Mouse (Mus musculus) ES-Bruce4 (cell line): Measurements from ENCODE around the gene Clic5. TPM values are rescaled to one million over a fixed set of nuclear protein-coding genes. Genes with fewer than 3 reads are reported as not detected.

Source experiments
- H3K27ac ChIP-seq: 2 replicates; pipeline ENCODE4 v1.5.1; 2012; ENCODE audit warnings: low read length, inconsistent platforms; ENCODE audit not compliant: insufficient read depth
- H3K27me3 ChIP-seq: 2 replicates; pipeline ENCODE4 v1.6.1; 2012; ENCODE audit warnings: mild to moderate bottlenecking, low read length, inconsistent platforms; ENCODE audit not compliant: control insufficient read depth, poor library complexity, insufficient read depth, severe bottlenecking
- H3K36me3 ChIP-seq: 2 replicates; pipeline ENCODE4 v1.6.1; 2012; ENCODE audit warnings: inconsistent platforms, mild to moderate bottlenecking, low read length, moderate library complexity; ENCODE audit not compliant: control insufficient read depth, poor library complexity, insufficient read depth, severe bottlenecking
- H3K4me1 ChIP-seq: one replicate; pipeline ENCODE4 v1.8.1; 2011; ENCODE audit warnings: low read length; ENCODE audit not compliant: control insufficient read depth, insufficient read depth
- H3K4me3 ChIP-seq: 2 replicates; pipeline ENCODE4 v1.5.1; 2011; ENCODE audit warnings: low read depth, mild to moderate bottlenecking, low read length
- H3K9ac ChIP-seq: 2 replicates; pipeline ENCODE4 v1.6.1; 2012; ENCODE audit warnings: low read depth, mild to moderate bottlenecking, inconsistent platforms; ENCODE audit not compliant: poor library complexity, severe bottlenecking
- H3K9me3 ChIP-seq: replicated peaks from 2 replicates; pipeline ENCODE4 v1.6.1; 2012; ENCODE audit warnings: mild to moderate bottlenecking, low read length, inconsistent platforms; ENCODE audit not compliant: control insufficient read depth, poor library complexity, insufficient read depth, severe bottlenecking
- CTCF ChIP-seq: IDR thresholded peaks from one replicate; pipeline ENCODE4 v1.8.1; 2011; ENCODE audit warnings: low read depth, low read length
- EP300 ChIP-seq: IDR thresholded peaks from 2 replicates; pipeline ENCODE4 v1.6.1; 2011; ENCODE audit warnings: low read depth, low read length; ENCODE audit not compliant: insufficient read depth
- POLR2A ChIP-seq: IDR thresholded peaks from one replicate; pipeline ENCODE4 v1.8.1; 2011; ENCODE audit warnings: low read length; ENCODE audit not compliant: insufficient read depth
- polyA plus RNA-seq: library from polyadenylated mRNA; stranded (reverse); fragments of >200 nt; gene quantifications from 2 replicates; pipeline ENCODE4 v1.2.4, GENCODE M21; 2011; ENCODE audit warnings: low read depth; ENCODE audit not compliant: missing spikeins, insufficient read depth, insufficient read length

Clic5 gene
- polyA plus RNA-seq, 1 experiment, result 6.0 TPM

GRCm38 (mm10) chr17:44202952-44203351 lies 14.6 kb downstream of the Clic5 start:
- TF ChIP-seq EP300, result no peak
- TF ChIP-seq CTCF, result no peak
- no peak for TF ChIP-seq POLR2A
- H3K27me3 ChIP-seq, result peaks cover 2% of the 10 kb centered on the region; the same call in 1 of the 2 replicates
- H3K36me3 ChIP-seq, result no peaks in the 10 kb centered on the region
- no peak overlapping the region for H3K4me3 ChIP-seq
- H3K9ac ChIP-seq, result no peak overlapping the region
- H3K4me1 ChIP-seq, result no peaks in the 10 kb centered on the region
- no peaks in the 10 kb centered on the region for H3K9me3 ChIP-seq
- no peak overlapping the region for H3K27ac ChIP-seq

DNA sequence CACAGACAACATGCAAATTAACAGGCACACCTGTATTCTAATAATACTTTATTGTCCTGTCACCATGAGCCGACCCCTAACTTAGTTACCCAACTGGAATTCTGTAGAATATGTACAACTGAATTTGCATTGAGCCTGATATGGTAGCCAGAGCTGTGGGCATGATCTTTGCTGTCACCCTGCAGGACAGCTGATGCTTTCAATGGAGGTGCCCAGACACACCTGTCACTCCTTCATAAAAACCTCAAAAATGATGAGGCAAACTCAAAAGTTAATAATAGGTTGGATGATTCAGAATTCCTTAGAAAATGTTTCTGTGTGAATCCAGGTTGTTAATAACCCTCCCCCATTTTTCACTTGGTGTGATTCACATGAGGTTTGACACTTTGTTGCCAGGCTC lies 16.4 kb downstream of the Clic5 start:
- H3K36me3 ChIP-seq, result no peaks in the 10 kb centered on the region
- TF ChIP-seq EP300, result no peak
- TF ChIP-seq CTCF, result no peak
- TF ChIP-seq POLR2A, result no peak
- H3K9me3 ChIP-seq, result no peaks in the 10 kb centered on the region
- no peak overlapping the region for H3K27ac ChIP-seq
- no peaks in the 10 kb centered on the region for H3K27me3 ChIP-seq
- no peaks in the 10 kb centered on the region for H3K4me1 ChIP-seq
- no peak overlapping the region for H3K4me3 ChIP-seq
- H3K9ac ChIP-seq, result no peak overlapping the region

GRCm38 (mm10) chr17:44205562-44205961 lies 17.2 kb downstream of the Clic5 start:
- TF ChIP-seq EP300, result no peak
- no peak overlapping the region for H3K27ac ChIP-seq
- no peaks in the 10 kb centered on the region for H3K9me3 ChIP-seq

DNA sequence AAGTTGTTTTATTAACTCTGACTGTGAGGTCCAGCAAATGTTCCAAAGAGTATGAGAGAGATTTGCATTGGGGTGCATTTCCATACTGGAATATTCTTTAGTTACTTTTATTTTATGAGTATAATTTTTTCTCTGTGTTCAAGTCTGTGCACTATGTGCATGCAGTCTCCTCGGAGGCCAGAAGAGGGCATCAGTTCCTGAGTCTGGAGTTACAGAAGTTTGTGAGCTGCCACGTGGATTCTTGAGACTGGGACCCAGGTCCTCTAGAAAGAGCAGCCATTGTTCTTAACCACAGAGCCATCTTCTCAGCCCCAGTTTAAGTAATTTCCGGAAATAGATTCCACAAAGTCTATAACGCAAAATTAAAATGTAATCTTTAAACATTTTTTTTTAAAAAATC lies 20.5 kb downstream of the Clic5 start:
- Histone ChIP-seq H3K27ac (no peak overlapping the region), H3K4me3 (no peak overlapping the region), H3K36me3 (no peaks in the 10 kb centered on the region), H3K9me3 (no peaks in the 10 kb centered on the region), H3K27me3 (no peaks in the 10 kb centered on the region), H3K4me1 (no peaks in the 10 kb centered on the region), H3K9ac (no peak overlapping the region)
- TF ChIP-seq EP300 (no peak), CTCF (no peak), POLR2A (no peak)

More at GRCm38 (mm10) chr17:44205562-44205961, 17.2 kb downstream of the Clic5 start:
- Histone ChIP-seq H3K9ac (no peak overlapping the region), H3K4me1 (no peaks in the 10 kb centered on the region), H3K4me3 (no peak overlapping the region), H3K36me3 (no peaks in the 10 kb centered on the region), H3K27me3 (no peaks in the 10 kb centered on the region)

DNA sequence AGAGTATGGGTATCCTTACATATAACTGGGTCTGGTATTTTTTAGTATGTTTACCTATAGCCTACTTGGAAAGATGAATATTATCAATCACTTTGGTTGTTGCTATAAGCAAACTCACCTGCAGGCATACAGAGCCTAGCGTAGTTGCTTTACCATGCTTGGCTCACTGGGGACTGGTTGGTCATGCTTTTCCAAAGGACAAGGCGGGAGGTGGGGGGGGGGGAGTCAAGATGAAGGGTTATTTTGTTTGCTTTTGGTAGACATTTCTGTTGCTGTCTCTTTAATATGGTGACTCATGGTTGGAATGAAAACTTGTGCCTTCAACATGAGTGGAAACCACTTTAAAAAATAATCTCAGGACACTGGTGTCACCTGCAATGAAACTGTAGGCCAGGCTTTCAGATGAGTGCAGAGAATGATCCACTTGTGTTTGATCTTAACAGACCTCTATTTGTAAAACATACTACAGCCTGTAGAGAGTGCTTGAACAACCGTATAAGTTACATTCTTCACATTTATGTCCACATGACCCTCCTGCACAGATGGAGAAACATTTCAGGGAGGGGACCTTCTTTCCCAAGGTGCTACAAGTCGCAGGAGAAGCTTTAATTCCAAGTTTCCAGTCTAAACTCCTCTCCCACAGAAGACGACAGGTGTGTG lies 24.7 kb downstream of the Clic5 start:
- Histone ChIP-seq H3K36me3 (no peaks in the 10 kb centered on the region), H3K4me1 (no peaks in the 10 kb centered on the region), H3K4me3 (no peak overlapping the region), H3K9ac (no peak overlapping the region), H3K27ac (no peak overlapping the region), H3K9me3 (no peaks in the 10 kb centered on the region), H3K27me3 (no peaks in the 10 kb centered on the region)
- no peak for TF ChIP-seq POLR2A
- no peak for TF ChIP-seq CTCF
- no peak for TF ChIP-seq EP300

DNA sequence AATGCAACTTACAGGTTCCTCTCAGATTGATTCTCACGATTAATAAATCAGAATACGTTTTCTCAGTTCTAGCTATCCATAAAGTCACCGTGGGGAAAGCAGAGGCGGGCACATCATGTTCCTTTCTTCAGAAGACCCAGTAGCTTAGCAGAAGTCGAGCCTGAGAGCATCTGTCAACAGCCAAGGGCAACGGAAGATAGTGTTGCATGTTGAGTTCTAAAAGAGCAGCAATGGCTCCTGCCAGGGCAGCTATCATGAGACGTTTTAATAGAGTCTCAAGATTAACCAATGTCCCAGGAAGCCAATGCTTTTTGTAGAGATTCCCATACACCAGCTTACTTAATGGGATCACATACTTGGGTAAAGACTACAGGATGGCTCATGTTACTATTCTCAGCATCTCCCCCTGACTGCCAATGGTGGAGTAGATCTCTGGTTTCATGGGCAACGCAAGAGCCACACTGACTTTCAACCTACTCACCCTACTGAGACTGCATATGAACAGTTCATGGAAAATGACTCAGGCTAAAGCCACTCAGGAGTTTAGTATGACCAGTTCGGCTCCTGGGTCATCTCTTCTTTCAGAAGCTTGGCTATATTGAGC lies 26.9 kb downstream of the Clic5 start:
- no peaks in the 10 kb centered on the region for H3K9me3 ChIP-seq
- TF ChIP-seq CTCF, result no peak
- TF ChIP-seq POLR2A, result no peak
- TF ChIP-seq EP300, result no peak
- H3K36me3 ChIP-seq, result no peaks in the 10 kb centered on the region
- no peak overlapping the region for H3K27ac ChIP-seq
- no peaks in the 10 kb centered on the region for H3K27me3 ChIP-seq
- no peak overlapping the region for H3K9ac ChIP-seq
- no peak overlapping the region for H3K4me3 ChIP-seq
- no peaks in the 10 kb centered on the region for H3K4me1 ChIP-seq
